Mouse (Mus musculus): ENCODE data around the gene Elf4. TPM values are rescaled to one million over a fixed set of nuclear protein-coding genes. Genes with fewer than 3 reads are reported as not detected.

Elf4 gene
- polyA plus RNA-seq, 1 experiment: 7.0 TPM

GRCm38 (mm10) chrX:48466174-48466573 lies 3.2 kb upstream of the Elf4 start:
- no peaks in the 10 kb centered on the region for H3K36me3 ChIP-seq (ENCODE audit: control insufficient read depth, insufficient read depth)

DNA sequence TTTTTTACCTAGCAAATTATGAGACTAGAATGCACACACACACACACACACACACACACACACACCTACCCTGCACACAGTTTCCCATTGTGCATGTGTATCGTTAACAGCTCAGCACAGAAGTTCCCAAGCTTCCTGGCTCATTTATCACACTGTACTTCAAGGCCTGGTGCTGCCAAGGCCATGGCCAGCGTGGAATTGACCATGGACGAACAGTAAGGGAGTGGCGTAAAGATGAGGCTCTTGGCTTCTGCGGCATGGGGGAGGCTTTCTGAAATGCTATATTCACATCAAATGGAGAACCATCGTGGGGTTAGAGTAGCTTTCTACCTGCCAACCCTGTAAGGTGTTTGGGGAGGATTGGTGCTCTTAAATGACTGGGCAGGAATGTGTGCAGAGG lies 1.5 kb upstream of the Elf4 start:
- no peaks in the 10 kb centered on the region for H3K36me3 ChIP-seq (ENCODE audit: control insufficient read depth, insufficient read depth)
- H3ac ChIP-seq (ENCODE audit: control insufficient read depth, insufficient read length): no peak overlapping the region
- no peak overlapping the region for H3K4me3 ChIP-seq
- no peak overlapping the region for H3K4me2 ChIP-seq (ENCODE audit: low read depth)
- no peaks in the 10 kb centered on the region for H3K27me3 ChIP-seq (ENCODE audit: control insufficient read depth, insufficient read depth, insufficient read length)
- H3K79me2 ChIP-seq (ENCODE audit: control insufficient read depth, insufficient read depth): no peaks in the 10 kb centered on the region
- TF ChIP-seq POLR2A (IDR thresholded peaks at IDR 0.05; ENCODE audit: insufficient read length, low read depth) (no peak), REST (IDR thresholded peaks at IDR 0.05; ENCODE audit: insufficient read depth, insufficient read length) (no peak), CEBPB (IDR thresholded peaks at IDR 0.05; ENCODE audit: insufficient read depth, poor library complexity, severe bottlenecking) (no peak), MAX (IDR thresholded peaks at IDR 0.05; ENCODE audit: low read depth) (no peak), TCF12 (IDR thresholded peaks at IDR 0.05; ENCODE audit: insufficient read depth, poor library complexity, severe bottlenecking) (no peak), MYOG (IDR thresholded peaks at IDR 0.05; ENCODE audit: control insufficient read depth in 1 of 3, insufficient read depth in 1 of 3, insufficient read length in 2 of 3, low read depth in 2 of 3) (no peak), POLR2AphosphoS2 (IDR thresholded peaks at IDR 0.05; ENCODE audit: insufficient read length, low read depth) (no peak), E2F4 (IDR thresholded peaks at IDR 0.05; ENCODE audit: insufficient read depth) (no peak), SRF (IDR thresholded peaks at IDR 0.05; ENCODE audit: control insufficient read depth, insufficient read length, low read depth) (no peak)

More at GRCm38 (mm10) chrX:48466174-48466573, 3.2 kb upstream of the Elf4 start:
- TF ChIP-seq POLR2A (IDR thresholded peaks at IDR 0.05; ENCODE audit: insufficient read length, low read depth): no peak
- no peak for TF ChIP-seq USF1 (IDR thresholded peaks at IDR 0.05; ENCODE audit: low read depth)
- no peak for TF ChIP-seq TCF12 (IDR thresholded peaks at IDR 0.05; ENCODE audit: insufficient read depth, poor library complexity, severe bottlenecking)
- TF ChIP-seq E2F4 (IDR thresholded peaks at IDR 0.05; ENCODE audit: insufficient read depth): no peak
- TF ChIP-seq SRF (IDR thresholded peaks at IDR 0.05; ENCODE audit: control insufficient read depth, insufficient read length, low read depth): no peak
- no peak for TF ChIP-seq TCF3 (IDR thresholded peaks at IDR 0.05; ENCODE audit: insufficient read length, low read depth)
- TF ChIP-seq REST (IDR thresholded peaks at IDR 0.05; ENCODE audit: insufficient read depth, insufficient read length): no peak
- TF ChIP-seq MAX (IDR thresholded peaks at IDR 0.05; ENCODE audit: low read depth): no peak
- Histone ChIP-seq H3K4me2 (ENCODE audit: low read depth) (no peak overlapping the region), H3K4me3 (no peak overlapping the region), H3ac (ENCODE audit: control insufficient read depth, insufficient read length) (no peak overlapping the region), H3K27me3 (ENCODE audit: control insufficient read depth, insufficient read depth, insufficient read length) (no peaks in the 10 kb centered on the region), H3K79me2 (ENCODE audit: control insufficient read depth, insufficient read depth) (no peaks in the 10 kb centered on the region)

GRCm38 (mm10) chrX:48463636-48464035 lies 704 bp upstream of the Elf4 start:
- no peak for TF ChIP-seq USF1 (IDR thresholded peaks at IDR 0.05; ENCODE audit: low read depth)
- TF ChIP-seq POLR2A (IDR thresholded peaks at IDR 0.05; ENCODE audit: insufficient read length, low read depth): no peak
- no peak for TF ChIP-seq MYOG (IDR thresholded peaks at IDR 0.05; ENCODE audit: control insufficient read depth in 1 of 3, insufficient read depth in 1 of 3, insufficient read length in 2 of 3, low read depth in 2 of 3)
- TF ChIP-seq POLR2AphosphoS2 (IDR thresholded peaks at IDR 0.05; ENCODE audit: insufficient read length, low read depth): no peak
- no peak for TF ChIP-seq TCF3 (IDR thresholded peaks at IDR 0.05; ENCODE audit: insufficient read length, low read depth)
- no peak for TF ChIP-seq REST (IDR thresholded peaks at IDR 0.05; ENCODE audit: insufficient read depth, insufficient read length)
- TF ChIP-seq CEBPB (IDR thresholded peaks at IDR 0.05; ENCODE audit: insufficient read depth, poor library complexity, severe bottlenecking): no peak
- TF ChIP-seq MYOD1 (IDR thresholded peaks at IDR 0.05; ENCODE audit: control insufficient read depth in 1 of 3, insufficient read length in 2 of 3, low read depth in 2 of 3): no peak
- TF ChIP-seq E2F4 (IDR thresholded peaks at IDR 0.05; ENCODE audit: insufficient read depth): no peak
- no peak for TF ChIP-seq MAX (IDR thresholded peaks at IDR 0.05; ENCODE audit: low read depth)
- TF ChIP-seq SRF (IDR thresholded peaks at IDR 0.05; ENCODE audit: control insufficient read depth, insufficient read length, low read depth): no peak
- TF ChIP-seq TCF12 (IDR thresholded peaks at IDR 0.05; ENCODE audit: insufficient read depth, poor library complexity, severe bottlenecking): no peak
- Histone ChIP-seq H3ac (ENCODE audit: control insufficient read depth, insufficient read length) (no peak overlapping the region), H3K36me3 (ENCODE audit: control insufficient read depth, insufficient read depth) (no peaks in the 10 kb centered on the region), H3K4me3 (peak overlapping the region; percentile 17), H3K27me3 (ENCODE audit: control insufficient read depth, insufficient read depth, insufficient read length) (no peaks in the 10 kb centered on the region), H3K79me2 (ENCODE audit: control insufficient read depth, insufficient read depth) (no peaks in the 10 kb centered on the region), H3K4me2 (ENCODE audit: low read depth) (no peak overlapping the region)

DNA sequence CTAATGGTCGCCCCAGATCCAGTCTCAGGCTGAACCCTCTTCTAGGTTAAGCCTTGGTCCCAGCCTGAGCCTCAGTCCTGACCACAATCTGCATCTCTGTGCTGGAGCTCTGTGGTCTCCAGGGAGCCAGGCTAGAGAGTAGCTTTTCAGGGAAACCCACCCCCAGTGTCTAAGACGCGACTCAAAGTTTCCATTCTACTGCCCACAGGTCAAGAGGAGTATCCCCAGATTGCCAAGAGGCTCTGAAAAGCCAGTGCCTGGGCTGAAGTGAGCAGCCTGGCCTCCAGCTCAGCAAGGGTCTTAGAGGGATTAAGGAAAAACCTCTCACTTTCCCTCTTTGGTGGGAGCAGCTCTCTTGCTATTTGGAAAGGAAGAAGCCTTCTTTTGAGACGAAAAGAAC lies 635 bp downstream of the Elf4 start:
- no peaks in the 10 kb centered on the region for H3K27me3 ChIP-seq (ENCODE audit: control insufficient read depth, insufficient read depth, insufficient read length)
- TF ChIP-seq TCF3 (IDR thresholded peaks at IDR 0.05; ENCODE audit: insufficient read length, low read depth) (no peak), REST (IDR thresholded peaks at IDR 0.05; ENCODE audit: insufficient read depth, insufficient read length) (no peak), USF1 (IDR thresholded peaks at IDR 0.05; ENCODE audit: low read depth) (no peak), POLR2AphosphoS2 (IDR thresholded peaks at IDR 0.05; ENCODE audit: insufficient read length, low read depth) (no peak), POLR2A (IDR thresholded peaks at IDR 0.05; ENCODE audit: insufficient read length, low read depth) (no peak), E2F4 (IDR thresholded peaks at IDR 0.05; ENCODE audit: insufficient read depth) (no peak), TCF12 (IDR thresholded peaks at IDR 0.05; ENCODE audit: insufficient read depth, poor library complexity, severe bottlenecking) (no peak), MAX (IDR thresholded peaks at IDR 0.05; ENCODE audit: low read depth) (no peak), MYOD1 (IDR thresholded peaks at IDR 0.05; ENCODE audit: control insufficient read depth in 1 of 3, insufficient read length in 2 of 3, low read depth in 2 of 3) (no peak), MYOG (IDR thresholded peaks at IDR 0.05; ENCODE audit: control insufficient read depth in 1 of 3, insufficient read depth in 1 of 3, insufficient read length in 2 of 3, low read depth in 2 of 3) (no peak), CEBPB (IDR thresholded peaks at IDR 0.05; ENCODE audit: insufficient read depth, poor library complexity, severe bottlenecking) (no peak), SRF (IDR thresholded peaks at IDR 0.05; ENCODE audit: control insufficient read depth, insufficient read length, low read depth) (no peak)
- H3K79me2 ChIP-seq (ENCODE audit: control insufficient read depth, insufficient read depth): no peaks in the 10 kb centered on the region
- H3ac ChIP-seq (ENCODE audit: control insufficient read depth, insufficient read length): no peak overlapping the region
- H3K36me3 ChIP-seq (ENCODE audit: control insufficient read depth, insufficient read depth): no peaks in the 10 kb centered on the region
- peak overlapping the region; percentile 17 for H3K4me3 ChIP-seq
- H3K4me2 ChIP-seq (ENCODE audit: low read depth): peak overlapping the region; percentile 80

DNA sequence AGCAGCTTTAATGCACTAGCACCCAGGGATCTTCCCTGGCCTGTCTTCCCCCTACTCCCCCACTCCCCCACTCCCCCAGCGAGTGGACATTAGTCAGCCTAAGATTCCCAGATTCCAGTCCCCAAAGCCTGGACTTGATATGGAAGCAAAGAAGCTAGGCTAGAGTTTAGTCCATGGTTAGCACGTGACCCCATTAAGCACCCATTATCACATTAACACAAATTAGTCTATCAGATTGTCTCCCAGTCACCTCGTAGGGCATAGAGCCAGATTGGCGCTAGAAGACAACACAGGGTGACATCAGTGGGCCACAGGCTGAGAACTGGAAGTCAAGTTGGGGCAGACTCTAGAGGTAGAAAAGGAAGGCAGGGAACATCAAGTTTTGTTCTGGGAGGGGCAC lies 1.9 kb downstream of the Elf4 start:
- Histone ChIP-seq H3K4me3 (no peak overlapping the region), H3K79me2 (ENCODE audit: control insufficient read depth, insufficient read depth) (no peaks in the 10 kb centered on the region), H3ac (ENCODE audit: control insufficient read depth, insufficient read length) (no peak overlapping the region), H3K27me3 (ENCODE audit: control insufficient read depth, insufficient read depth, insufficient read length) (no peaks in the 10 kb centered on the region), H3K4me2 (ENCODE audit: low read depth) (no peak overlapping the region), H3K36me3 (ENCODE audit: control insufficient read depth, insufficient read depth) (no peaks in the 10 kb centered on the region)
- TF ChIP-seq SRF (IDR thresholded peaks at IDR 0.05; ENCODE audit: control insufficient read depth, insufficient read length, low read depth) (no peak), E2F4 (IDR thresholded peaks at IDR 0.05; ENCODE audit: insufficient read depth) (no peak), POLR2A (IDR thresholded peaks at IDR 0.05; ENCODE audit: insufficient read length, low read depth) (no peak), TCF12 (IDR thresholded peaks at IDR 0.05; ENCODE audit: insufficient read depth, poor library complexity, severe bottlenecking) (no peak), USF1 (IDR thresholded peaks at IDR 0.05; ENCODE audit: low read depth) (no peak), TCF3 (IDR thresholded peaks at IDR 0.05; ENCODE audit: insufficient read length, low read depth) (no peak), POLR2AphosphoS2 (IDR thresholded peaks at IDR 0.05; ENCODE audit: insufficient read length, low read depth) (no peak), MYOD1 (IDR thresholded peaks at IDR 0.05; ENCODE audit: control insufficient read depth in 1 of 3, insufficient read length in 2 of 3, low read depth in 2 of 3) (no peak), MAX (IDR thresholded peaks at IDR 0.05; ENCODE audit: low read depth) (no peak), CEBPB (IDR thresholded peaks at IDR 0.05; ENCODE audit: insufficient read depth, poor library complexity, severe bottlenecking) (no peak), MYOG (IDR thresholded peaks at IDR 0.05; ENCODE audit: control insufficient read depth in 1 of 3, insufficient read depth in 1 of 3, insufficient read length in 2 of 3, low read depth in 2 of 3) (no peak), REST (IDR thresholded peaks at IDR 0.05; ENCODE audit: insufficient read depth, insufficient read length) (no peak)

All from myocyte (in vitro differentiated cells).